Mouse (Mus musculus): ENCODE measurements at regions not wholly inside any gene's neighbourhood (a gene's known extent, or its start where the extent isn't known, plus 50 kb on each side); places are given as distances from the start of the nearest gene placed in this dataset.
"Not testable (repeated sequence)": the region's sequence is repeated elsewhere in the genome, so short reads cannot be mapped to it uniquely, and the experiment has no call there.

GRCm38 (mm10) chr9:43532187-43532586 is 211.6 kb upstream of the Nectin1 start:
- WGBS: 64% methylated on average over 2 of the region's 2 CpGs
- TF ChIP-seq CTCF (IDR thresholded peaks at IDR 0.05; ENCODE audit: insufficient read depth, low read depth, low read length) (no peak), POLR2A (IDR thresholded peaks at IDR 0.05; ENCODE audit: insufficient read depth, low read depth, low read length) (no peak)
- Histone ChIP-seq H3K4me1 (ENCODE audit: control insufficient read depth, insufficient read depth, low read length) (no peaks in the 10 kb centered on the region), H3K27ac (ENCODE audit: insufficient read depth, low read depth, low read length) (no peak overlapping the region), H3K4me3 (ENCODE audit: insufficient read depth, low read depth, low read length) (no peak overlapping the region)

GRCm38 (mm10) chr9:43535967-43536366 is 207.8 kb upstream of the Nectin1 start:
- 86% methylated on average over 7 of the region's 7 CpGs for WGBS
- H3K27ac ChIP-seq (ENCODE audit: insufficient read depth, low read depth, low read length): no peak overlapping the region
- no peak overlapping the region for H3K4me3 ChIP-seq (ENCODE audit: insufficient read depth, low read depth, low read length)
- TF ChIP-seq POLR2A (IDR thresholded peaks at IDR 0.05; ENCODE audit: insufficient read depth, low read depth, low read length) (no peak), CTCF (IDR thresholded peaks at IDR 0.05; ENCODE audit: insufficient read depth, low read depth, low read length) (no peak)
- H3K4me1 ChIP-seq (ENCODE audit: control insufficient read depth, insufficient read depth, low read length): no peaks in the 10 kb centered on the region

DNA sequence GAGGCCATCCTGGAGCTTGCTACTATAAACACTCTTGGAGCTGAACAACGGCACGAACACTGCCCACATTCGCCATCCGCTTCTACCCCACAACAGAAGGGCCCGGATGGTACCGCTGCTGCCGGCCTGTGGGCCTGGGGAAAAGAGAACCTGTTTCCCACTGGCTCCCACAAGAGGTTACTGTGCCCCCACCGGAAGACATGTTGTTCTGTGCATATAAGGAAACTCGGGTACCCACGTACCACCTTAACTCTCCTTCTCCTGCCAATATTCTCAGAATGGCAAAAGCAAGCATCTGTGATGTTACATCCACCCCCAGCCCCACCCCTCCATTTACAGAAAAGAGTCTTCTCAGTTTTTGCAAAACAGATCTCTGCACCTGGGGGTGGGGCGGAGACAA is 206.7 kb upstream of the Nectin1 start:
- H3K4me1 ChIP-seq (ENCODE audit: control insufficient read depth, insufficient read depth, low read length): no peaks in the 10 kb centered on the region
- WGBS: 98% methylated on average over 11 of the region's 11 CpGs
- H3K4me3 ChIP-seq (ENCODE audit: insufficient read depth, low read depth, low read length): no peak overlapping the region
- H3K27ac ChIP-seq (ENCODE audit: insufficient read depth, low read depth, low read length): no peak overlapping the region
- TF ChIP-seq POLR2A (IDR thresholded peaks at IDR 0.05; ENCODE audit: insufficient read depth, low read depth, low read length) (no peak), CTCF (IDR thresholded peaks at IDR 0.05; ENCODE audit: insufficient read depth, low read depth, low read length) (no peak)

GRCm38 (mm10) chr9:43540131-43540530 is 203.7 kb upstream of the Nectin1 start:
- Histone ChIP-seq H3K4me1 (ENCODE audit: control insufficient read depth, insufficient read depth, low read length) (peaks cover 7% of the 10 kb centered on the region), H3K4me3 (ENCODE audit: insufficient read depth, low read depth, low read length) (no peak overlapping the region), H3K27ac (ENCODE audit: insufficient read depth, low read depth, low read length) (no peak overlapping the region)
- whole genome bisulfite sequencing: 88% methylated on average over 3 of the region's 3 CpGs
- TF ChIP-seq CTCF (IDR thresholded peaks at IDR 0.05; ENCODE audit: insufficient read depth, low read depth, low read length): no peak
- TF ChIP-seq POLR2A (IDR thresholded peaks at IDR 0.05; ENCODE audit: insufficient read depth, low read depth, low read length): no peak

GRCm38 (mm10) chr9:43541234-43541633 is 202.6 kb upstream of the Nectin1 start:
- H3K27ac ChIP-seq (ENCODE audit: insufficient read depth, low read depth, low read length): no peak overlapping the region
- WGBS: 83% methylated on average over 8 of the region's 8 CpGs

GRCm38 (mm10) chr9:43542077-43542654 is 201.6 kb upstream of the Nectin1 start:
- TF ChIP-seq CTCF (IDR thresholded peaks at IDR 0.05; ENCODE audit: insufficient read depth, low read depth, low read length): no peak
- TF ChIP-seq POLR2A (IDR thresholded peaks at IDR 0.05; ENCODE audit: insufficient read depth, low read depth, low read length): no peak
- 90% methylated on average over 9 of the region's 9 CpGs for WGBS
- H3K4me1 ChIP-seq (ENCODE audit: control insufficient read depth, insufficient read depth, low read length): peaks cover 11% of the 10 kb centered on the region

More at GRCm38 (mm10) chr9:43541234-43541633, 202.6 kb upstream of the Nectin1 start:
- H3K4me1 ChIP-seq (ENCODE audit: control insufficient read depth, insufficient read depth, low read length): peaks cover 11% of the 10 kb centered on the region
- TF ChIP-seq CTCF (IDR thresholded peaks at IDR 0.05; ENCODE audit: insufficient read depth, low read depth, low read length) (no peak), POLR2A (IDR thresholded peaks at IDR 0.05; ENCODE audit: insufficient read depth, low read depth, low read length) (no peak)
- H3K4me3 ChIP-seq (ENCODE audit: insufficient read depth, low read depth, low read length): no peak overlapping the region

DNA sequence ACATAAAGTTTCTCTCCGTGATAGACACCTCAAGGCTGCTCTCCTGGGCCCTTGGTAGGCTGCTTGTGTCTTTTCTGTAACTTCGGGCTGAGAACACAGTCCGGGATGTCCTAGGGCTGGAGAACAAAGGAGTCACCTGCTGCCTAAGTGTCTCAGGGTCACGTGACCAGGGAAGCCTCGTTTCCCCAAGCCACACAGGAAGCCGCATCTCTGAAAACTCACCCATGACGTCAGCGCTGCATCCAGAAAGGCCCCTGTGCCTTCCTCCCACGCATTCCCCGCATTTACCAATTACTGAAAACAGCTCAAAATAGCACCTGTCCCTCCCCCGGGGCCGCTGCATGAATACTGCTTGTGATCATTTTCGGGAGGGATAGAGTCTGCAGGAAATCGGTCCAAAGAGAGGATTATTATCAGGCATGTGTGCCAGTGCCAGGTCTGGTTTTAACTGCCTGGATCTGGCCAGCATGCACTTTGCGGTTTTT is 198.7 kb upstream of the Nectin1 start:
- Histone ChIP-seq H3K4me3 (ENCODE audit: insufficient read depth, low read depth, low read length) (peak overlapping the region; percentile 2; the same call in 1 of the 2 replicates), H3K4me1 (ENCODE audit: control insufficient read depth, insufficient read depth, low read length) (peaks cover 11% of the 10 kb centered on the region), H3K27ac (ENCODE audit: insufficient read depth, low read depth, low read length) (no peak overlapping the region)
- TF ChIP-seq POLR2A (IDR thresholded peaks at IDR 0.05; ENCODE audit: insufficient read depth, low read depth, low read length): no peak
- WGBS: 7% methylated on average over 15 of the region's 15 CpGs

More at GRCm38 (mm10) chr9:43542077-43542654, 201.6 kb upstream of the Nectin1 start:
- no peak overlapping the region for H3K4me3 ChIP-seq (ENCODE audit: insufficient read depth, low read depth, low read length)
- H3K27ac ChIP-seq (ENCODE audit: insufficient read depth, low read depth, low read length): no peak overlapping the region

DNA sequence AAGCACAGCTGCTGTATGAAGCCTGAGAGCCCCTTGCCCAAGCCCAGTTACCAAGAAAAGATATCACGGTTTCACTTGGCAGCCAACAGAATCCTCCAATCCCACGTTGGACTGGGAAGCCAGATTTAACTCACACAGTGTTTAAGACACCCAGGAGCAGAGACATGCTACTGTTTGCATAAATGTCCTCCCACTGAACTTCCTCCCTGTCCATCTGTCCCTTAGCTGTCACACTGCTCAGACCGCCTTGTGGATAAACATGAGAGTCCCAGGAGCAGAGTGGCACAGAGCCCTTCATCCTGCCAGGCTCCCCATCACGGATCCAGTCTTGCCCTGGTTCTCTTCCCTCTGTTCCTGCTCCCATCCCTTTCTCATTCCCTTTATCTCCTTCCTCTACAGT is 194.9 kb upstream of the Nectin1 start:
- no peak overlapping the region for H3K4me3 ChIP-seq (ENCODE audit: insufficient read depth, low read depth, low read length)
- no peak overlapping the region for H3K27ac ChIP-seq (ENCODE audit: insufficient read depth, low read depth, low read length)
- no peak for TF ChIP-seq CTCF (IDR thresholded peaks at IDR 0.05; ENCODE audit: insufficient read depth, low read depth, low read length)
- TF ChIP-seq POLR2A (IDR thresholded peaks at IDR 0.05; ENCODE audit: insufficient read depth, low read depth, low read length): no peak
- H3K4me1 ChIP-seq (ENCODE audit: control insufficient read depth, insufficient read depth, low read length): peaks cover 11% of the 10 kb centered on the region
- WGBS: 60% methylated on average over 4 of the region's 4 CpGs

DNA sequence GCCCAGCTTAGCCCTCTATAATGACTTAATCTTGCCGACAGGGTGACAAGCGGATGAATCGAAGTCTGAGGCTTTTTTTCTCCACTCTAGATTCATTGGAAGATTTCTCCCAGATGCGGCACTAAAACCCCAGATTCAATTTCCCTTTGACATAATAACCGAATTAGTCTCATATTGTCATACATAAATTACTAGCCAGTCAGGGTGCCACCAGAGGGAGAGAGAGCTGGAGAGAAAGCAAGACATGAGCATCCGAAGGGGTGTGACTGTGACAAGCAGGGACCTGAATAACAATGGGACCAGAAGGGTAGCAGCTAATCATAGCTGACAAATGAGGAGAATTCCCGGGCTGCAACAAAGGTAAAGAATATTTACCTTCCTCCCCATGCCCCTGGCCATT is 194.5 kb upstream of the Nectin1 start:
- H3K4me3 ChIP-seq (ENCODE audit: insufficient read depth, low read depth, low read length): no peak overlapping the region
- H3K4me1 ChIP-seq (ENCODE audit: control insufficient read depth, insufficient read depth, low read length): peaks cover 11% of the 10 kb centered on the region
- TF ChIP-seq POLR2A (IDR thresholded peaks at IDR 0.05; ENCODE audit: insufficient read depth, low read depth, low read length): no peak
- no peak for TF ChIP-seq CTCF (IDR thresholded peaks at IDR 0.05; ENCODE audit: insufficient read depth, low read depth, low read length)
- 68% methylated on average over 7 of the region's 7 CpGs for WGBS
- H3K27ac ChIP-seq (ENCODE audit: insufficient read depth, low read depth, low read length): no peak overlapping the region

- H3K4me3 ChIP-seq (ENCODE audit: insufficient read depth, low read depth, low read length); H3K4me1 ChIP-seq (ENCODE audit: control insufficient read depth, insufficient read depth, low read length); H3K27ac ChIP-seq (ENCODE audit: insufficient read depth, low read depth, low read length): not testable (repeated sequence)
- WGBS: 97% methylated on average over 1 of the region's 1 CpGs
Measured at GRCm38 (mm10) chr9:43552758-43553157, 191.0 kb upstream of the Nectin1 start.
